Mouse (Mus musculus): ENCODE data around the gene Srm.

DNA sequence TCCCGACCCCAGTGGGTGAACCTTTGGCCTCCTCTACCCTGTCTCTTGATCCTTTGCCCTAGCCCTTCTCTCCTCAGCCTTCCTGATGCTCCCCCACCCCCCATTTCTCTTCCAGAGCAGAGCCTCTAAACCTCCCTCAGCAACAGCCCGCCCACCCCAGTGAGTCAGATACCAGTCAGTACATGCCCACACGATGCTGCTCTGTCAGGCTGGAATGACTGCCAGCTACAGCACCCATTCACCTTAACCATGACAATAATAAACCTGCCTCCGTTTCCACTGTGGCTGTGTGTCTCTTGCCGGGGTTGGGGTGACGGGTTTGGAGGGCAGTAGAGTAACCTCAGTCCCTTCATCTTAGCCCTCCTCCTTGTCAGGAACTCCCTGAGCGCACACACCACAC, 12.8 kb downstream of the Srm start:
- TF ChIP-seq CTCF (conservative IDR thresholded peaks at IDR 0.05; ENCODE audit: insufficient read depth, insufficient read length, low read depth, low read length) (no peak), POLR2A (IDR thresholded peaks at IDR 0.05; ENCODE audit: low read depth, low read length) (no peak)
